Mouse (Mus musculus) intestine, embryonic 16.5 days (tissue): ENCODE results near the gene Cyp2c68. TPM values are rescaled to one million over a fixed set of nuclear protein-coding genes. Genes with fewer than 3 reads are reported as not detected.

ENCODE experiments used
- polyA plus RNA-seq: library from polyadenylated mRNA; unstranded; fragments of >200 nt; fragmentation: Nextera tagmentation; extraction: Ambion mirVana; gene quantifications from 2 replicates; pipeline ENCODE4 v1.2.1, GENCODE M21; 2015

Gene Cyp2c68
- polyA plus RNA-seq, 1 experiment from 2014 or later: 101 TPM

Other genes with a start within 250 kb of the Cyp2c68 start
- not detected in 2 replicates for gene Cyp2c39, start 230.2 kb downstream of the Cyp2c68 start, polyA plus RNA-seq
- 0.48 and 0.60 TPM in 2 replicates for gene Cyp2c67, start 92.0 kb downstream of the Cyp2c68 start, polyA plus RNA-seq
- 0.22 TPM in 1 of 2 replicates, not detected in the other for gene Cyp2c40, start 71.8 kb upstream of the Cyp2c68 start, polyA plus RNA-seq
- gene Cyp2c69, start 145.7 kb upstream of the Cyp2c68 start, polyA plus RNA-seq: not detected in 2 replicates